Mouse (Mus musculus) MEL (cell line): ENCODE measurements around the gene Tia1. TPM values are rescaled to one million over a fixed set of nuclear protein-coding genes. Genes with fewer than 3 reads are reported as not detected.

ENCODE experiments used
- DNase-seq: peaks from one replicate; pipeline ENCODE4 v3.0.0; 2011; ENCODE audit warnings: low read depth, low spot score
- H3K27ac ChIP-seq: 2 replicates; pipeline ENCODE4 v1.5.1; 2012; ENCODE audit warnings: low read depth, mild to moderate bottlenecking, control low read depth, low read length, moderate library complexity; ENCODE audit not compliant: control insufficient read depth
- H3K27me3 ChIP-seq, 2 experiments: fragments of 150-350 bp in 1 of 2; sonication (generic) in 1 of 2; 2 replicates each; pipeline ENCODE4 v1.6.1; 2012; ENCODE audit warnings: low read length in 2 of 2, mild to moderate bottlenecking in 2 of 2, improper control_type of control experiment in 1 of 2, moderate library complexity in 1 of 2; ENCODE audit not compliant: insufficient read depth in 2 of 2, control insufficient read depth in 1 of 2
- H3K36me3 ChIP-seq, 2 experiments: 2 replicates each; pipeline ENCODE4 v1.6.1; 2012 to 2014; ENCODE audit warnings: low read length in 2 of 2, improper control_type of control experiment in 1 of 2, inconsistent platforms in 1 of 2, mild to moderate bottlenecking in 1 of 2; ENCODE audit not compliant: insufficient read depth in 2 of 2, control insufficient read depth in 1 of 2
- H3K4me1 ChIP-seq, 2 experiments: fragments of 150-350 bp in 1 of 2; sonication (generic) in 1 of 2; 2 replicates each; pipeline ENCODE4 v1.6.1; 2012; ENCODE audit warnings: low read length in 2 of 2, improper control_type of control experiment in 1 of 2, mild to moderate bottlenecking in 1 of 2; ENCODE audit not compliant: insufficient read depth in 2 of 2, control insufficient read depth in 1 of 2
- H3K4me3 ChIP-seq, 2 experiments: fragments of 150-350 bp in 1 of 2; sonication (generic) in 1 of 2; 2 replicates each; pipeline ENCODE4 v1.5.1; 2012; ENCODE audit warnings: low read depth in 2 of 2, low read length in 2 of 2, mild to moderate bottlenecking in 2 of 2, moderate library complexity in 2 of 2, control low read depth in 1 of 2, improper control_type of control experiment in 1 of 2; ENCODE audit not compliant: control insufficient read depth in 1 of 2, insufficient read depth in 1 of 2
- H3K79me2 ChIP-seq: 2 replicates; pipeline ENCODE4 v1.6.1; 2012; ENCODE audit warnings: mild to moderate bottlenecking, low read length, moderate library complexity; ENCODE audit not compliant: control insufficient read depth, poor library complexity, insufficient read depth
- H3K9ac ChIP-seq: 2 replicates; pipeline ENCODE4 v1.6.1; 2012; ENCODE audit warnings: low read depth, mild to moderate bottlenecking, control low read depth, low read length, moderate library complexity; ENCODE audit not compliant: control insufficient read depth, poor library complexity, severe bottlenecking
- H3K9me3 ChIP-seq: fragments of 150-350 bp; sonication (generic); replicated peaks from 2 replicates; pipeline ENCODE4 v1.6.1; 2012; ENCODE audit warnings: mild to moderate bottlenecking, low read length, improper control_type of control experiment, moderate library complexity; ENCODE audit not compliant: insufficient read depth
- BHLHE40 ChIP-seq: IDR thresholded peaks from 2 replicates; pipeline ENCODE4 v1.6.1; 2012; ENCODE audit warnings: low read depth, mild to moderate bottlenecking, inconsistent platforms, low read length, improper control_type of control experiment, borderline replicate concordance
- CHD2 ChIP-seq: IDR thresholded peaks from 2 replicates; pipeline ENCODE4 v1.6.1; 2011; ENCODE audit warnings: low read length, improper control_type of control experiment
- ELF1 ChIP-seq: IDR thresholded peaks from 2 replicates; pipeline ENCODE4 v1.6.1; 2014; ENCODE audit warnings: low read depth, mild to moderate bottlenecking, inconsistent platforms, low read length, improper control_type of control experiment, moderate library complexity
- EP300 ChIP-seq, 2 experiments: IDR thresholded peaks; 2 replicates each; pipeline ENCODE4 v1.6.1; 2011; ENCODE audit warnings: improper control_type of control experiment in 2 of 2, low read length in 2 of 2, low read depth in 1 of 2, mild to moderate bottlenecking in 1 of 2
- ETS1 ChIP-seq: IDR thresholded peaks from 2 replicates; pipeline ENCODE4 v1.6.1; 2012; ENCODE audit warnings: low read depth, mild to moderate bottlenecking, inconsistent platforms, low read length, improper control_type of control experiment, moderate library complexity
- GATA1 ChIP-seq: IDR thresholded peaks from 2 replicates; pipeline ENCODE4 v1.6.1; 2011; ENCODE audit warnings: low read depth, low read length, improper control_type of control experiment
- JUND ChIP-seq: IDR thresholded peaks from 2 replicates; pipeline ENCODE4 v1.6.1; 2011; ENCODE audit warnings: low read depth, mild to moderate bottlenecking, improper control_type of control experiment, low read length
- MAX ChIP-seq: IDR thresholded peaks from 2 replicates; pipeline ENCODE4 v1.6.1; 2011; ENCODE audit warnings: low read length, improper control_type of control experiment
- MXI1 ChIP-seq: IDR thresholded peaks from 2 replicates; pipeline ENCODE4 v1.6.1; 2011; ENCODE audit warnings: mild to moderate bottlenecking, low read depth, low read length, improper control_type of control experiment
- MYB ChIP-seq: IDR thresholded peaks from 2 replicates; pipeline ENCODE4 v1.6.1; 2011; ENCODE audit warnings: mild to moderate bottlenecking, low read depth, low read length, improper control_type of control experiment
- POLR2AphosphoS5 ChIP-seq: IDR thresholded peaks from 2 replicates; pipeline ENCODE4 v1.6.1; 2012; ENCODE audit warnings: low read depth, borderline replicate concordance, mild to moderate bottlenecking, inconsistent platforms, low read length, moderate library complexity, mixed read lengths
- RAD21 ChIP-seq: IDR thresholded peaks from 2 replicates; pipeline ENCODE4 v1.6.1; 2011; ENCODE audit warnings: mild to moderate bottlenecking, low read depth, low read length, improper control_type of control experiment
- SMC3 ChIP-seq: IDR thresholded peaks from 2 replicates; pipeline ENCODE4 v1.6.1; 2011; ENCODE audit warnings: low read depth, low read length, improper control_type of control experiment
- TBP ChIP-seq: IDR thresholded peaks from 2 replicates; pipeline ENCODE4 v1.8.0; 2011; ENCODE audit warnings: low read depth, low read length, improper control_type of control experiment
- TCF12 ChIP-seq: IDR thresholded peaks from 2 replicates; pipeline ENCODE4 v1.6.1; 2014; ENCODE audit warnings: low read depth, mild to moderate bottlenecking, inconsistent platforms, low read length, improper control_type of control experiment, moderate library complexity
- UBTF ChIP-seq: IDR thresholded peaks from 2 replicates; pipeline ENCODE4 v1.6.1; 2012; ENCODE audit warnings: low read depth, mild to moderate bottlenecking, inconsistent platforms, low read length, improper control_type of control experiment, moderate library complexity, borderline replicate concordance; ENCODE audit not compliant: insufficient read depth
- USF1 ChIP-seq: IDR thresholded peaks from 2 replicates; pipeline ENCODE4 v1.6.1; 2014; ENCODE audit warnings: low read depth, mild to moderate bottlenecking, inconsistent platforms, low read length, improper control_type of control experiment, moderate library complexity
- USF2 ChIP-seq, 2 experiments: IDR thresholded peaks; 2 replicates each; pipeline ENCODE4 v1.6.1; 2011 to 2012; ENCODE audit warnings: improper control_type of control experiment in 2 of 2, low read length in 2 of 2, borderline replicate concordance in 1 of 2, inconsistent platforms in 1 of 2, low read depth in 1 of 2, mild to moderate bottlenecking in 1 of 2; ENCODE audit not compliant: insufficient read depth in 1 of 2
- ZC3H11A ChIP-seq: IDR thresholded peaks from 2 replicates; pipeline ENCODE4 v1.6.1; 2012; ENCODE audit warnings: low read depth, mild to moderate bottlenecking, inconsistent platforms, low read length, improper control_type of control experiment
- ZKSCAN1 ChIP-seq: IDR thresholded peaks from 2 replicates; pipeline ENCODE4 v1.6.1; 2012; ENCODE audit warnings: low read depth, mild to moderate bottlenecking, inconsistent platforms, low read length, improper control_type of control experiment, moderate library complexity
- ZMIZ1 ChIP-seq: IDR thresholded peaks from 2 replicates; pipeline ENCODE4 v1.6.1; 2012; ENCODE audit warnings: low read depth, mild to moderate bottlenecking, inconsistent platforms, low read length, improper control_type of control experiment, moderate library complexity
- ZNF384 ChIP-seq: IDR thresholded peaks from 2 replicates; pipeline ENCODE4 v1.6.1; 2012; ENCODE audit warnings: low read depth, mild to moderate bottlenecking, inconsistent platforms, low read length, improper control_type of control experiment
- polyA plus RNA-seq, 2 experiments: library from polyadenylated mRNA; stranded (reverse) in 1 of 2; unstranded in 1 of 2; fragments of >175 nt in 1 of 2; fragments of >200 nt in 1 of 2; gene quantifications; 2 replicates each; pipeline versions ENCODE4 v1.2.1 to v1.2.4; 2012; ENCODE audit warnings: low replicate concordance in 2 of 2, low read depth in 1 of 2; ENCODE audit not compliant: insufficient read length in 2 of 2, insufficient read depth in 1 of 2, missing spikeins in 1 of 2
- total RNA-seq: library from RNA; depleted of rRNA; stranded (reverse); fragments of 300-350 nt; gene quantifications from 2 replicates; pipeline ENCODE4 v1.2.3, GENCODE M21; 2012

Tia1 gene
- total and polyA plus RNA-seq, 3 experiments, result 21.5 to 25.3 TPM; not detected in 1

DNA sequence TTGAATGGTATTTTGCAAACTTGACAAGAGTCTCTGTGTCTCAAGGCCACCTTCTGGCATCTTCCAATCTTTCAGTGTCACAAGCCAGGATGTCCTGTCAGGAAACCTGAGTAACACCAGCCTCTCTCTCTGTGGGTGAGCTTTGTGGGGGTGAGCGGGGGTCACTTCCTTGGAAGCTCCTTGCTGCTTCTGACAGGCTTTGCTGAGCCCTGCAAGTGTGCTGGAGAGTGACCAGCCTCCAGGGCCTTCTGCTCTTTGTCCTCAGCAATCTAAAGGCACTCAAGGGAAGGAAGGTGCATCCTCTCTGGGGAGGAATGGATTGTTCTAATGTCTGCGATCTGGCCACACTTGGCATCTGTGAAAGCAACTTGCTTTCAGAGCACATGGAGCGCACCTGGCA lies 75.3 kb downstream of the Tia1 start:
- TF ChIP-seq JUND (no peak), POLR2AphosphoS5 (no peak), CHD2 (no peak), RAD21 (no peak), BHLHE40 (no peak), USF2 (IDR thresholded peaks at IDR 0.05; ENCODE audit: borderline replicate concordance in 1 of 2, insufficient read depth in 1 of 2, low read depth in 1 of 2, low read length in 2 of 2) (no peak), ELF1 (no peak), ETS1 (no peak), MXI1 (no peak), ZKSCAN1 (no peak), MAX (no peak)
- Histone ChIP-seq H3K4me1 (peaks cover 7 to 12% of the 10 kb centered on the region in 2 experiments), H3K27ac (no peak overlapping the region)

DNA sequence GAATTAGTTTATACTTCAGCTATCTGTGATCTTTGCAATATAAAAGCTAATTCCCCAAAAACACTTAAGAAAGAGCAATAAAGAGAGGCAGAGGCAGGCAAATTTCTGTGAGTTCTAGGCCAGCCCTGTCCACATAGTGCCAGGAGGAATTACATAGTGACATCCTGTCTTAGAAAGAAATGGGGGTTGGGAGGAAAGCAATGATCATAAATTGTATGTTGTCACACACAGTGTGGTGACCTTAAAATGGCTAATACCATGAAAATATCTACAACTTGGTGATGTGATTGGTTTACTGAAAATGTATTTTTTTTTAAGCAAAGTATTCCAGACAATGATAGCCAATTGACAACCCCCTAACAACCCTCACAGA lies 75.8 kb downstream of the Tia1 start:
- TF ChIP-seq GATA1 (no peak), ZC3H11A (no peak), ELF1 (no peak), ZMIZ1 (no peak), USF2 (IDR thresholded peaks at IDR 0.05; ENCODE audit: borderline replicate concordance in 1 of 2, insufficient read depth in 1 of 2, low read depth in 1 of 2, low read length in 2 of 2) (no peak), ZNF384 (no peak), TCF12 (no peak), SMC3 (no peak), MYB (no peak), JUND (no peak), USF1 (no peak), RAD21 (no peak), EP300 (IDR thresholded peaks at IDR 0.05; ENCODE audit: low read depth in 1 of 2, low read length in 2 of 2) (no peak), POLR2AphosphoS5 (no peak), UBTF (no peak), TBP (no peak)
- H3K27me3 ChIP-seq, result no peaks in the 10 kb centered on the region
- no peak overlapping the region for H3K9ac ChIP-seq
- H3K79me2 ChIP-seq, result no peaks in the 10 kb centered on the region
- H3K4me1 ChIP-seq, result peaks cover 3 to 7% of the 10 kb centered on the region in 2 experiments
- H3K9me3 ChIP-seq, result no peaks in the 10 kb centered on the region
- H3K27ac ChIP-seq, result no peak overlapping the region
- H3K36me3 ChIP-seq, result peaks cover 0 to 5% of the 10 kb centered on the region in 2 experiments; a peak in 2 of 4 replicates
- no peak overlapping the region for H3K4me3 ChIP-seq
- no peak for DNase-seq

More for the DNA sequence above, 75.3 kb downstream of the Tia1 start:
- Histone ChIP-seq H3K27me3 (no peaks in the 10 kb centered on the region), H3K36me3 (peaks cover 0 to 10% of the 10 kb centered on the region in 2 experiments; a peak in 2 of 4 replicates), H3K79me2 (no peaks in the 10 kb centered on the region), H3K4me3 (no peak overlapping the region), H3K9ac (no peak overlapping the region), H3K9me3 (no peaks in the 10 kb centered on the region)
- no peak for DNase-seq
